Mouse (Mus musculus) embryonic facial prominence, embryonic 11.5 days (tissue): ENCODE results near the gene Dcaf8. TPM values are rescaled to one million over a fixed set of nuclear protein-coding genes. Genes with fewer than 3 reads are reported as not detected.
A peak's percentile ranks its signal among the peaks of the same experiment; 100 is the strongest.

Source experiments
- ATAC-seq: fragments of 200-750 bp; cut with Nextera tagmentation; replicated peaks from 2 replicates; pipeline ENCODE4 v1.8.0; 2017; ENCODE audit warnings: low read depth; ENCODE audit not compliant: insufficient number of reproducible peaks, low FRiP score, low TSS enrichment
- DNase-seq: peaks from one replicate; pipeline ENCODE4 v3.0.0-alpha.2; 2015; ENCODE audit warnings: low spot score
- H3K27ac ChIP-seq: fragments of 300-500 bp; sonication (generic); replicated peaks from 2 replicates; pipeline ENCODE4 v1.5.1; 2014; ENCODE audit warnings: mild to moderate bottlenecking, low read depth, low read length, control low read depth
- H3K27me3 ChIP-seq: fragments of 300-500 bp; sonication (generic); 2 replicates; pipeline ENCODE4 v1.6.1; 2014; ENCODE audit warnings: mild to moderate bottlenecking, low read length, moderate library complexity, mixed read lengths; ENCODE audit not compliant: control insufficient read depth, insufficient read depth
- H3K36me3 ChIP-seq: fragments of 300-500 bp; sonication (generic); replicated peaks from 2 replicates; pipeline ENCODE4 v1.6.1; 2014; ENCODE audit warnings: low read depth, mild to moderate bottlenecking, low read length, moderate library complexity, mixed read lengths; ENCODE audit not compliant: control insufficient read depth, insufficient read depth
- H3K4me1 ChIP-seq: fragments of 300-500 bp; sonication (generic); 2 replicates; pipeline ENCODE4 v1.6.1; 2014; ENCODE audit warnings: low read length, mixed read lengths; ENCODE audit not compliant: control insufficient read depth, insufficient read depth
- H3K4me2 ChIP-seq: fragments of 300-500 bp; sonication (generic); 2 replicates; pipeline ENCODE4 v1.6.1; 2014; ENCODE audit warnings: low read depth, mild to moderate bottlenecking, control low read depth, low read length, moderate library complexity
- H3K4me3 ChIP-seq: fragments of 300-500 bp; sonication (generic); 2 replicates; pipeline ENCODE4 v1.5.1; 2014; ENCODE audit warnings: low read depth, low read length, control low read depth
- H3K9ac ChIP-seq: fragments of 300-500 bp; sonication (generic); replicated peaks from 2 replicates; pipeline ENCODE4 v1.6.1; 2014; ENCODE audit warnings: mild to moderate bottlenecking, control low read depth, low read length
- H3K9me3 ChIP-seq: fragments of 300-500 bp; sonication (generic); replicated peaks from 2 replicates; pipeline ENCODE4 v1.6.1; 2016; ENCODE audit warnings: mild to moderate bottlenecking, low read length, inconsistent platforms, mixed read lengths; ENCODE audit not compliant: control insufficient read depth
- WGBS: fragments of 180-500 bp; shearing (Covaris S2); extraction: QIAGEN DNeasy Blood & Tissue Kit; methylation state at CpG from one replicate; pipeline ENCODE4 v1.1.7; 2014; 5-methylcytosine and 5-hydroxymethylcytosine counted together
- polyA plus RNA-seq: library from polyadenylated mRNA; unstranded; fragments of >200 nt; fragmentation: Nextera tagmentation; extraction: Ambion mirVana; gene quantifications from 2 replicates; pipeline ENCODE4 v1.2.1, GENCODE M21; 2014

Gene Dcaf8
- polyA plus RNA-seq, 1 experiment from 2014 or later: 103 TPM

DNA sequence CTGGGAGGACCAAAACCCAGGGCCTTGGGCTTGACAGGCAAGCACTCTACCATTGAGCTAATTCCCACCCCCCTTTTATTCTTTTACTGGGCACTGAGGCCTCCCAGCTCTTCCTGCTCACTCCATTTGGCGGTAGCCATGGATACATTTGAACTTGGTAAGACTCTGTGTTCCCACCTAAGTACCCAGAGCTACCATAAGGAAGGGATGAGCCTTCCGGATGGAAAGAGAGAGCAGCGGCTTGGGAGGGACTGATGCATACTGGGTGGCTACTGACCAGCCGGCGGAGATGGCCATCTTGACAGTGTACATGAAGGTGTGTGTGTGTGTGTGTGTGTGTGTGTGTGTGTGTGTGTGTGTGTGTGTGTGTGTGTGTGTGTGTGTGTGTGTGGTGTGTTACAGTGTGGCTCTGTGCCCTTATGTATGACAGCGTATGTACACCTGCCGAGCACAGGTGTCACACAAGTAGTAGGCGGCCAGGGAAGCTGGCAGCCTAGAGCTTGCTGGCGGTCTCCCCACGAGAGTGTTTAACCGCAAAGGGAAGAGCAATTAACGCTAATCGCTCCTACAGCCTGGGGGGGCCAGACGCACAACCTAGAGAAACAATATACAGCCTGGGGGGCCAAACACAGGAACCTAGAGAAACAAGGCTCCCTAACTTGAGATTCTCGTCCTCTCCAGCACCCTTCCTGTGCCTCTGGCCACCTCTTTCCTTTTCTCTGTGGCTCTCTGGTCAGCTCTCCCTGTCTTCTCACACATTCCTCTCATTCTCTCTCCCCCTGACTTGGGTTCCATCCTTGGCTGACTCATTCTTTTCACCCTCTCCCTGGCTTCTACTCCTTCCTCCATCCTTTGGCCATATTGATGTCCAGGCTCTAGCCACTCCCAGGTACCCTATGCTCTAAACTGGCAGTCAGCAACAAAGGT is 57.2 kb downstream of the Dcaf8 start:
- H3K4me1 ChIP-seq: peaks cover 10% of the 10 kb centered on the region

DNA sequence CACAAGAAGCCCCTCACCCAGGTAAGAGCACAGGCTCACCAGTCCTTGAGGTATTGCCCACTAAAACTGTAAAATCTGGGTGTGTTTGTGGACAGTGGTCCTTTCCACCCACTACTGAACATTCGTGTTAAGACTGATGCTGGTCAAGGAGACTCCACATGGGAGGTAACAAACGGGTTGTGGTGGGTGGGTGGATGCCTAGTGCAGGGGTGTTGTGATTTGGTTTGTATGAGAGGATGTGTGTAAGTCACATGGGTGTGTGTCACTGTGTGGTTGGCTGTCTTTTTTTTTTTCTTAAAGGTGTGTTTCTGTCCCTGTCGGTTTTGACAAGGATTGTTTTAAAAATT is 57.8 kb downstream of the Dcaf8 start:
- no peaks in the 10 kb centered on the region for H3K9me3 ChIP-seq
- peak overlapping the region; percentile 82 for H3K4me2 ChIP-seq
- DNase-seq: no peak
- peaks cover 10% of the 10 kb centered on the region for H3K4me1 ChIP-seq
- ATAC-seq: no peak
- H3K27me3 ChIP-seq: no peaks in the 10 kb centered on the region
- peak overlapping the region; percentile 63 for H3K4me3 ChIP-seq
- peak overlapping the region; percentile 82 for H3K9ac ChIP-seq
- H3K27ac ChIP-seq: peak overlapping the region; percentile 78
- no peaks in the 10 kb centered on the region for H3K36me3 ChIP-seq
- 21% methylated on average over 3 of the region's 3 CpGs for WGBS

More for the DNA sequence above, 57.2 kb downstream of the Dcaf8 start:
- H3K27ac ChIP-seq: peak overlapping the region; percentile 86
- DNase-seq: no peak
- H3K4me3 ChIP-seq: peak overlapping the region; percentile 63
- peak overlapping the region; percentile 82 for H3K9ac ChIP-seq
- H3K36me3 ChIP-seq: no peaks in the 10 kb centered on the region
- H3K9me3 ChIP-seq: no peaks in the 10 kb centered on the region
- peak overlapping the region; percentile 82 for H3K4me2 ChIP-seq
- 41% methylated on average over 15 of the region's 15 CpGs for WGBS
- H3K27me3 ChIP-seq: no peaks in the 10 kb centered on the region
- no peak for ATAC-seq

DNA sequence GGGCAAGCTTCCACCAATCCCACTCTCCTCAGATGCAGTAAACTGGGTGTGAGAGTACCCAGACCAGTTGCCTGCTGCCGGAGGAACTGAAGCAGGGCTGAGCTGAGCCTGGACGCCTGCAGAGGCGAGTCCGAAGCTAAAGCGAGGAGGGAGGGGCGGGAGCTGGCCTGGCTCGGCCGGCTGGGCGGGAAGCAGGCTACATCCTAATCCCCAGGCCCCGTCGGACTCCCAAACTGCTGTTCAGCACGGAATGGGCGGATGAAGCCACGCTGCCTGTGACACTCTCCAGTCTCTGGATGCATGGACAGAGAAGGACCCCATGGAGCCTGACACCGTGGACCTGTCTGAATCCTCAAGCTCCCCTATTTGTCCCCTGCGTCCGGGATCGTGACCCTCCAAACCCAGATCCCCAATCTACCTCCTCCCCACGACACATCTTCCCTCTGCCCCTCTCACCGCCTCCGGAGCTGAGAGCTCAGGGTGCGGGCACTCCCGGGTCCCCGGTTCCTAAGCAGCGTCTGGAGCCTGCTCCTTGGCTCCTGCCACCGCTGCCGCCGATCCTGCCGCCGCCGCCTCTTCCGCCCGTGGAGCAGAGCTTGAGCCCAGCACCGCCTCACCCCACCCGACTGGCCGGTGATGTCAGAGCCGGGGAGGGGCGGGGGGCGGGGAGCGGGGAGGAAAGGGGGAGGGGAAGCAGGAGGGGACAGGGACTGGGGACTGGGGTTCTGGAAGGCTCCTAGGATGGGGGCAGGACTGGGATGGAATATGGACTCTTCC is 58.4 kb downstream of the Dcaf8 start, which contains the start of gene Pea15a:
Pea15a (minus strand) TSS at position 664 of the 777 bp plus-strand sequence.
- ATAC-seq (peak; percentile 54), DNase-seq (peak; percentile 80)
- peaks cover 10% of the 10 kb centered on the region for H3K4me1 ChIP-seq
- H3K4me3 ChIP-seq: peak within 1 kb of the TSS; percentile 63
- no peaks in the 10 kb centered on the region for H3K27me3 ChIP-seq
- no peaks in the 10 kb centered on the region for H3K36me3 ChIP-seq
- H3K4me2 ChIP-seq: peak within 1 kb of the TSS; percentile 82
- peak within 1 kb of the TSS; percentile 78 for H3K27ac ChIP-seq
- under 1% methylated on average over 36 of the region's 40 CpGs for WGBS
- no peaks in the 10 kb centered on the region for H3K9me3 ChIP-seq
- H3K9ac ChIP-seq: peak within 1 kb of the TSS; percentile 82

DNA sequence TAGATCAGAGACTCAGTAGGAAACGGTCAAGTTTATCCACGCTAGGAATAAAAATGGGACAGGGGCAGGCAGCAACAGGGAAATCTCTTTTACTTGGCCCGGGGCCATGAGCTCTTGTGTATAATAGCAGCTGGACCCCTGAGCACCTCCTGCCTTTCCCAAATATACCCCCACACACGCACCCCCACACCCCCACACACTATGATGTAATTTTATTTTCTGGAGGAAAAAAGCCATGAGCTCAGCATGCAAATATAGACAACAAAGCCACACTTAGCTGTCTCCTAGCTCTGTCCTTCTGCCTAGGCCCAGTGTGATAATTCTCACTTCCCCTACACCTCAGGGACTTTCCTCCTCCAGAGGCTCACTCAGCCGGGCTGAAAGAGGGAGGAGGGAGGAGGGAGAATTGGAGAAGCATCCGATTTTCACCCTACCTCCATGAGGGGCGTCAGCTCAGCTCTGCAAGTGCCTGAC is 59.3 kb downstream of the Dcaf8 start:
- 27% methylated on average over 7 of the region's 7 CpGs for WGBS
- DNase-seq (no peak), ATAC-seq (no peak)
- Histone ChIP-seq H3K27me3 (no peaks in the 10 kb centered on the region), H3K27ac (no peak overlapping the region), H3K9me3 (no peaks in the 10 kb centered on the region), H3K4me2 (peak overlapping the region; percentile 82; the same call in 1 of the 2 replicates), H3K9ac (no peak overlapping the region), H3K4me1 (peaks cover 10% of the 10 kb centered on the region), H3K4me3 (no peak overlapping the region), H3K36me3 (no peaks in the 10 kb centered on the region)

DNA sequence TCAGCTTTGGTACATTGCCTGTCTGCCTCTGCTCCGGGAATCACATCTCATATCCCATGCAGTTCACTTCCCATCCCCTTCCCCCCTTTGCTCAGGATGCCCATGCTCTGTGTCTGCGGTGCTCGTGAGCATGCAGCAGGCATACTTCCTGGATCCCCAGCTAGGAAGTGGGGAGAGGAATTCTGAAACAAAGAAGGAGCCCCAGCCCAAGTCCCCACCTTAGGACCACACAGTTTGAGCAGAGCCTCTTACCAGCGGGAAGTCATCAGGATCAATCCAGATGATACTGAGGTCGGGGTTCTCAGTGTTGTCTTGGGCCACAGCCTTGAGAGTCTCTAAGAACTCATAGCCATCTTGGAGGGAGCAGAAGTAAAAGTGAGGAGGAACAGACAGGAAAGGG is 64.9 kb downstream of the Dcaf8 start:
- ATAC-seq: no peak
- H3K9me3 ChIP-seq: no peaks in the 10 kb centered on the region
- no peak overlapping the region for H3K27ac ChIP-seq
- 0 out of 2 replicates have a peak, but pooled peaks cover 2% of the 10 kb centered on the region for H3K4me1 ChIP-seq
- no peaks in the 10 kb centered on the region for H3K36me3 ChIP-seq
- H3K4me2 ChIP-seq: no peak overlapping the region
- 51% methylated on average over 5 of the region's 5 CpGs for whole genome bisulfite sequencing
- DNase-seq: no peak
- H3K4me3 ChIP-seq: no peak overlapping the region
- no peak overlapping the region; the same call in 1 of the 2 replicates for H3K9ac ChIP-seq
- H3K27me3 ChIP-seq: no peaks in the 10 kb centered on the region

DNA sequence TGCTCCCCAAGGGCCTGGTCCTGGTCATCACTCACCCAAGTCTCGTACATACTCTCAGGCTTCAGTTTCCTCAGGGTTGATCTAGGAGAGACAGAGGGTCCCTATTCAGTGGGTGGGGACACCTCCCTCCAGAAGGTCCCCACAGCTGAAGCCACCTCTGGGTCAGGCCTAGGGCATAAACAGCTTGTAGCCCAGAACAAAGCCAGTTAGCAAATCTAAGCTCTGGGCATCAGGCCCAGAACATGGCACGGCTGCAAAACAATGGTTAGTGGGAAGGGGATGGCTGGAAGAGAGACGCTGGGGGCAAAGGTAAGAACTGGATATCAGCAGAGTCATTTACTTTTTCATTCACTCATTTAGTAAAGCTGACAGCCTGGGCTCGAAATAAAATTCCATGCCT is 65.9 kb downstream of the Dcaf8 start:
- Histone ChIP-seq H3K9ac (no peak overlapping the region), H3K27me3 (no peaks in the 10 kb centered on the region), H3K36me3 (no peaks in the 10 kb centered on the region), H3K4me2 (no peak overlapping the region), H3K4me1 (0 out of 2 replicates have a peak, but pooled peaks cover 2% of the 10 kb centered on the region), H3K27ac (no peak overlapping the region), H3K4me3 (no peak overlapping the region), H3K9me3 (no peaks in the 10 kb centered on the region)
- ATAC-seq (no peak), DNase-seq (no peak)
- 82% methylated on average over 4 of the region's 4 CpGs for WGBS

DNA sequence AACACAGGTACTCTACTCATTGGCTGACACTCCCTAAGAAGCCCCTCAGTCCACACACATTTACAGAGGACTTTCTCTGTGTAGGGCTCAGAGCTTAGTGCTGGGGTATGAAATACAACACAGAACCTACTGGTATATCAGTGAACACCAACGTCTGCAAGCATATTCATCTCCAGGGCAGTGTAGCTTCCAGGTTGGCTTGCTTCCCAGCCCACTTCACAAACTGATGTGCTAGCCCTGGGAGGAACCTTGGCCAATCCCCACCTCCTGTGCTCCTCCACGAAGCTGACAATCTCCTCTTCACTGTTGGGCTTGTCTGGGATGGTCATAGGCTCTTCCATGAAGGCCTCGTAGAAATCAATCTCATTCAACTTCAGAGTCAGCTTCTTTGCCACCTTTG is 66.9 kb downstream of the Dcaf8 start:
- H3K27ac ChIP-seq: no peak overlapping the region
- no peak for DNase-seq

More for the DNA sequence above, 66.9 kb downstream of the Dcaf8 start:
- Histone ChIP-seq H3K27me3 (no peaks in the 10 kb centered on the region), H3K36me3 (no peaks in the 10 kb centered on the region), H3K9me3 (no peaks in the 10 kb centered on the region), H3K9ac (no peak overlapping the region), H3K4me1 (0 out of 2 replicates have a peak, but pooled peaks cover 2% of the 10 kb centered on the region), H3K4me3 (no peak overlapping the region), H3K4me2 (no peak overlapping the region)
- 72% methylated on average over 3 of the region's 3 CpGs for WGBS
- no peak for ATAC-seq
